In the genomic region with DNA sequence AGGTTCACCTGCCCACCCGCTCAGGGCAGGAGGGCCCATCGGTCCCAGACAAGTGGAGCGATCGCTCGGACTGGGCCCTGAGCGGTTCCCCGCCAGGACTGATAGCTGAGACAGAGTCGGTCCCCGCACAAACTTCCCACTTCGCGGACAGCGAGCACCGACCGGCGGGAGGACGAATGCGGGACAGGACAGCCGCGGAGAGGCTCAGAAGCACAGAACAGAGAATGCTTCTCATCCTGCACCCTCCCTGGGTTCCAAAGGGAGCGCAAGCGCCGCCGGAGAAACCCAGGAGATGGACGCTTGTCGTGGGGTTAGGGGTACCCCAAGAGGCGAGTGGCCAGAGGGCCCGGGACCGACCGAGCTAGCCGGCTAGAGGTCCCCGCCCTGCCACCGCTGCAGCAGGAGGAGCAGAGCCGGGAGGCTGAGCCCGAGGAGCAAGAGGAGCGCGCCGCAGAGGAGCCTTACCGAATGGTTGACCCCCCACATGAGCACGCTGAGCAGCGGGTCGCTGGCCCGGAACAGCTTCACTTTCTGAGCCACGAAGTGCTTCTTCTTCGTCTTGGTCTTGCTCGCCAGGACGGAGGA, we compare ENCODE assay signal across 8 mouse cellular contexts. TPM values are rescaled to one million over a fixed set of nuclear protein-coding genes. Genes with fewer than 3 reads are reported as not detected.
A peak's percentile ranks its signal among the peaks of the same experiment; 100 is the strongest.
DNase-seq lines count a peak whose midpoint lies in the region; ATAC-seq and TF ChIP-seq lines count a peak whose summit lies in the region.

No protein-coding gene starts in this region.

- DNase-seq in lung, embryonic 14.5 days = peak; percentile 67
- DNase-seq in lung, postnatal 25 days (ENCODE audit: low spot score) = no peak
- DNase-seq in cerebellum, postnatal 10 days = peak; percentile 70
- peak; percentile 11 for DNase-seq in gastrocnemius, adult 18-20 months (ENCODE audit: low spot score)
- peak; percentile 85 for DNase-seq in intestine, embryonic 14.5 days (ENCODE audit: low spot score)
- peak; percentile 38 for DNase-seq in midbrain, postnatal 0 days (ENCODE audit: low spot score)

- 0 out of 2 replicates have a peak, but pooled peaks cover 2% of the 10 kb centered on the region for H3K4me1 ChIP-seq in lung, embryonic 14.5 days (ENCODE audit: insufficient read depth)
- no peaks in the 10 kb centered on the region; the same call in 1 of the 2 replicates for H3K4me1 ChIP-seq in intestine, embryonic 14.5 days (replicated peaks; ENCODE audit: control insufficient read depth, insufficient read depth, low read length)
- H3K4me1 ChIP-seq in limb, embryonic 15.5 days = peaks cover 11% of the 10 kb centered on the region
- no peaks in the 10 kb centered on the region; the same call in 1 of the 2 replicates for H3K4me1 ChIP-seq in midbrain, postnatal 0 days (ENCODE audit: insufficient read depth, low read length)
- 0 out of 2 replicates have a peak, but pooled peaks cover 2% of the 10 kb centered on the region for H3K4me1 ChIP-seq in stomach, embryonic 15.5 days

- WGBS in lung, embryonic 14.5 days = under 1% methylated on average over 46 of the region's 46 CpGs
- WGBS in intestine, embryonic 14.5 days = under 1% methylated on average over 42 of the region's 46 CpGs
- under 1% methylated on average over 46 of the region's 46 CpGs for WGBS in limb, embryonic 15.5 days
- under 1% methylated on average over 45 of the region's 46 CpGs for WGBS in midbrain, postnatal 0 days
- WGBS in stomach, embryonic 15.5 days = under 1% methylated on average over 44 of the region's 46 CpGs

- peak overlapping the region; percentile 93 for H3K4me2 ChIP-seq in lung, embryonic 14.5 days
- H3K4me2 ChIP-seq in intestine, embryonic 14.5 days (ENCODE audit: low read length) = peak overlapping the region; percentile 85
- H3K4me2 ChIP-seq in limb, embryonic 15.5 days = peak overlapping the region; percentile 93
- peak overlapping the region; percentile 95 for H3K4me2 ChIP-seq in midbrain, postnatal 0 days (ENCODE audit: low read depth, low read length, poor library complexity, severe bottlenecking)
- peak overlapping the region; percentile 90 for H3K4me2 ChIP-seq in stomach, embryonic 15.5 days

- H3K27ac ChIP-seq in lung, embryonic 14.5 days (ENCODE audit: low read depth) = peak overlapping the region; percentile 92
- peak overlapping the region; percentile 88 for H3K27ac ChIP-seq in intestine, embryonic 14.5 days (ENCODE audit: low read depth)
- peak overlapping the region; percentile 89 for H3K27ac ChIP-seq in limb, embryonic 15.5 days
- H3K27ac ChIP-seq in midbrain, postnatal 0 days (ENCODE audit: low read depth, low read length) = peak overlapping the region; percentile 65
- peak overlapping the region; percentile 96 for H3K27ac ChIP-seq in stomach, embryonic 15.5 days

- ATAC-seq in lung, embryonic 14.5 days (ENCODE audit: insufficient read depth) = peak; percentile 78
- ATAC-seq in intestine, embryonic 14.5 days (replicated peaks; ENCODE audit: low FRiP score, low TSS enrichment, low read depth) = peak; percentile 74
- peak; percentile 64 for ATAC-seq in limb, embryonic 15.5 days (ENCODE audit: insufficient number of reproducible peaks, low FRiP score, low TSS enrichment, low read depth)
- ATAC-seq in midbrain, postnatal 0 days (ENCODE audit: low FRiP score) = peak; percentile 69
- peak; percentile 61 for ATAC-seq in stomach, embryonic 15.5 days (ENCODE audit: insufficient read depth, low FRiP score, low read depth)

- H3K27me3 ChIP-seq in lung, embryonic 14.5 days (ENCODE audit: insufficient read depth, low read length) = no peaks in the 10 kb centered on the region
- no peaks in the 10 kb centered on the region for H3K27me3 ChIP-seq in intestine, embryonic 14.5 days (replicated peaks; ENCODE audit: control insufficient read depth, insufficient read depth, low read length)
- H3K27me3 ChIP-seq in limb, embryonic 15.5 days = no peaks in the 10 kb centered on the region
- no peaks in the 10 kb centered on the region for H3K27me3 ChIP-seq in midbrain, postnatal 0 days (ENCODE audit: insufficient read depth, low read length)
- no peaks in the 10 kb centered on the region for H3K27me3 ChIP-seq in stomach, embryonic 15.5 days (replicated peaks)

- H3K4me3 ChIP-seq in lung, embryonic 14.5 days (ENCODE audit: low read depth, low read length) = peak overlapping the region; percentile 79
- H3K4me3 ChIP-seq in intestine, embryonic 14.5 days (ENCODE audit: low read depth, low read length) = peak overlapping the region; percentile 84
- peak overlapping the region; percentile 76 for H3K4me3 ChIP-seq in limb, embryonic 15.5 days
- H3K4me3 ChIP-seq in midbrain, postnatal 0 days (ENCODE audit: low read depth, low read length) = peak overlapping the region; percentile 89
- H3K4me3 ChIP-seq in stomach, embryonic 15.5 days (replicated peaks) = peak overlapping the region; percentile 75

- no peaks in the 10 kb centered on the region for H3K9me3 ChIP-seq in lung, embryonic 14.5 days (ENCODE audit: low read depth, low read length)
- no peaks in the 10 kb centered on the region for H3K9me3 ChIP-seq in intestine, embryonic 14.5 days (ENCODE audit: control insufficient read depth, low read length)
- H3K9me3 ChIP-seq in limb, embryonic 15.5 days = no peaks in the 10 kb centered on the region
- no peaks in the 10 kb centered on the region for H3K9me3 ChIP-seq in midbrain, postnatal 0 days (ENCODE audit: low read length)
- no peaks in the 10 kb centered on the region for H3K9me3 ChIP-seq in stomach, embryonic 15.5 days

- TF ChIP-seq CTCF in lung, embryonic 14.5 days (IDR thresholded peaks at IDR 0.05; ENCODE audit: low read depth) = no peak
- TF ChIP-seq CTCF in midbrain, postnatal 0 days (IDR thresholded peaks at IDR 0.05) = no peak

- peak overlapping the region; percentile 68 for H3K9ac ChIP-seq in lung, embryonic 14.5 days
- peak overlapping the region; percentile 69 for H3K9ac ChIP-seq in intestine, embryonic 14.5 days (ENCODE audit: low read length)
- H3K9ac ChIP-seq in limb, embryonic 15.5 days = peak overlapping the region; percentile 57
- peak overlapping the region; percentile 75 for H3K9ac ChIP-seq in midbrain, postnatal 0 days (replicated peaks; ENCODE audit: low read length, poor library complexity, severe bottlenecking)
- peak overlapping the region; percentile 83 for H3K9ac ChIP-seq in stomach, embryonic 15.5 days

- H3K36me3 ChIP-seq in lung, embryonic 14.5 days (ENCODE audit: insufficient read depth) = no peaks in the 10 kb centered on the region
- H3K36me3 ChIP-seq in intestine, embryonic 14.5 days (ENCODE audit: control insufficient read depth, insufficient read depth, low read length) = no peaks in the 10 kb centered on the region
- no peaks in the 10 kb centered on the region for H3K36me3 ChIP-seq in limb, embryonic 15.5 days
- H3K36me3 ChIP-seq in midbrain, postnatal 0 days (ENCODE audit: insufficient read depth, low read length) = no peaks in the 10 kb centered on the region
- no peaks in the 10 kb centered on the region for H3K36me3 ChIP-seq in stomach, embryonic 15.5 days

RNA-seq across cellular contexts. Expression of a gene that starts 0.4 kb away (rescaled TPM):
- polyA plus RNA-seq in lung, embryonic 14.5 days (2014; fragmentation: Nextera tagmentation; extraction: Ambion mirVana) = 10.2 and 10.3 TPM in 2 replicates
- total RNA-seq in gastrocnemius, adult 18-20 months (2021) = 1 to 10 TPM; 2.6 to 2.7 TPM
- 10.1 and 10.3 TPM in 2 replicates for polyA plus RNA-seq in intestine, embryonic 14.5 days (2014; fragmentation: Nextera tagmentation; extraction: Ambion mirVana)
- polyA plus RNA-seq in limb, embryonic 15.5 days (2015; fragmentation: Nextera tagmentation; extraction: Ambion mirVana) = 8.2 and 10.0 TPM in 2 replicates
- total RNA-seq in midbrain, postnatal 0 days (2014; rRNA removed) = 7.1 and 8.4 TPM in 2 replicates
- 6.8 and 8.1 TPM in 2 replicates for polyA plus RNA-seq in midbrain, postnatal 0 days (2015; fragmentation: Nextera tagmentation; extraction: Ambion mirVana)
- polyA plus RNA-seq in stomach, embryonic 15.5 days (2015; fragmentation: Nextera tagmentation; extraction: Ambion mirVana) = 11.8 and 12.4 TPM in 2 replicates

RNA-seq across cellular contexts. Expression of a gene that starts 0.7 kb away (rescaled TPM):
- 0.42 and 0.57 TPM in 2 replicates for polyA plus RNA-seq in lung, embryonic 14.5 days (2014; fragmentation: Nextera tagmentation; extraction: Ambion mirVana)
- total RNA-seq in gastrocnemius, adult 18-20 months (2021) = not detected
- 0.37 and 0.40 TPM in 2 replicates for polyA plus RNA-seq in intestine, embryonic 14.5 days (2014; fragmentation: Nextera tagmentation; extraction: Ambion mirVana)
- polyA plus RNA-seq in limb, embryonic 15.5 days (2015; fragmentation: Nextera tagmentation; extraction: Ambion mirVana) = 0.16 and 0.29 TPM in 2 replicates
- total RNA-seq in midbrain, postnatal 0 days (2014; rRNA removed) = 0.61 and 1.1 TPM in 2 replicates
- 0.40 and 0.41 TPM in 2 replicates for polyA plus RNA-seq in midbrain, postnatal 0 days (2015; fragmentation: Nextera tagmentation; extraction: Ambion mirVana)
- polyA plus RNA-seq in stomach, embryonic 15.5 days (2015; fragmentation: Nextera tagmentation; extraction: Ambion mirVana) = 0.23 and 0.61 TPM in 2 replicates
